Mouse (Mus musculus): ENCODE data around the gene Rnf151. TPM values are rescaled to one million over a fixed set of nuclear protein-coding genes. Genes with fewer than 3 reads are reported as not detected.

Rnf151 gene
- polyA plus RNA-seq, 1 experiment from 2014 or later: 0.18 TPM

DNA sequence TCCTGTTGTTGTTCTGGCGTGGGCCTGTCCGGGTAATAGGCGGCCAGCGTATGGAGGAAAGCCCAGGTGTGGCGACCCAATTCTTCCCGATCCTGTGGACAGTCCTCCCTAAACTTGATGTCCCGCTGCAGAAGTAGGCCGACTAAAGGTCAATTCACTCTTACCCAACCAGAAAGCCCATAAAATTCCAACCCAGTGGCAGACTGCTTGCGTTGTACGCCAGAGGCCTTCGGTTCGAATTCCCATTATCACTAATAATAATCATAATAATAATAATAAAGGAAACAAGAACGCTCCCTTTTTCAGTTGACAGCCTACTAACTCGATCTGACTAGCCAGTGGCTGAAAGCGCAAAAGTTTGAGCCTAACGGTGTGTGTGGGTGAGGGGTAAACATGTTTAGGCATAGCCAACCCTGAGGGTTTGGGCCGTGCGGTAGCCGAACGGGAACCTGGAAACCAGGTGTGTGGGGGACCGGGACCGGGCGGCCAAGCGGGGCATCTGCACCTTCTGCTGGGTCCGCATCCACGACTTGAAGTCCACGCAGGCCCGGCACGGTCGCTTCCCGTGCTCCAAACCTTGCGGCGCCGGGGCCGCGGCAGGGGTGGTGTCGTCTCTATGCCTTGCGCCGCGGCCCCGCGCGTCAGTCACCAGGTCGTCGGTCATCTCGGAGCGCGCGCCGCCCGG, 22.4 kb downstream of the Rnf151 start:
- peaks cover 15% of the 10 kb centered on the region for H3K36me3 ChIP-seq
- WGBS: 6% methylated on average over 44 of the region's 51 CpGs
- no peaks in the 10 kb centered on the region for H3K9me3 ChIP-seq (replicated peaks)
- peak overlapping the region; percentile 77 for H3K4me2 ChIP-seq (replicated peaks)
- peak overlapping the region; percentile 78 for H3K4me3 ChIP-seq
- H3K9ac ChIP-seq: peak overlapping the region; percentile 90
- H3K27ac ChIP-seq: peak overlapping the region; percentile 88
- peak; percentile 48 for ATAC-seq (ENCODE audit: low FRiP score)
- peaks cover 26% of the 10 kb centered on the region for H3K4me1 ChIP-seq
- peaks cover 16% of the 10 kb centered on the region for H3K27me3 ChIP-seq

DNA sequence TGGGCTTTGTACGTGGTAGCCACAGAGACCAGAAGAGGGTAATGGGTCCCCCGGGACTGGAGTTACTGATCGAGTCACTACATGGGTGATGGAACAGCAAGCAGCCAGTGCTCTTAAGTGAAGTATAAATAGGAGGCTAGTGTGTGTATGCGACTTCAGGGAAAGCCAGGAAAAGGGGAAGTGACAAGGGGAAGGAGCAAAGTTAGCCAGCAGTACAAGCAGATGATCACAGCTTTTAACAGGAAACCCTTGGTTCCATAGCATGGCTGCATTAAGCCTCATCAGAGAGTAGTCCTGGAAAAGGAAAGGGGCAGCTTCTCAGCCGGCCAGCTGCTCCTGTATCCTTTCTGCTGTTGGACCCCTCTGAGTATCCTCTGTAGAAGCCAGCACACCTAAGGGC, 25.5 kb downstream of the Rnf151 start:
- H3K27me3 ChIP-seq: peaks cover 39% of the 10 kb centered on the region
- H3K27ac ChIP-seq: no peak overlapping the region
- no peak overlapping the region for H3K9ac ChIP-seq
- H3K4me3 ChIP-seq: no peak overlapping the region
- peaks cover 5% of the 10 kb centered on the region; the same call in 1 of the 2 replicates for H3K36me3 ChIP-seq
- H3K4me2 ChIP-seq (replicated peaks): no peak overlapping the region
- H3K9me3 ChIP-seq (replicated peaks): no peaks in the 10 kb centered on the region
- H3K4me1 ChIP-seq: peaks cover 33% of the 10 kb centered on the region
- no peak for ATAC-seq (ENCODE audit: low FRiP score)
- 89% methylated on average over 5 of the region's 5 CpGs for WGBS

DNA sequence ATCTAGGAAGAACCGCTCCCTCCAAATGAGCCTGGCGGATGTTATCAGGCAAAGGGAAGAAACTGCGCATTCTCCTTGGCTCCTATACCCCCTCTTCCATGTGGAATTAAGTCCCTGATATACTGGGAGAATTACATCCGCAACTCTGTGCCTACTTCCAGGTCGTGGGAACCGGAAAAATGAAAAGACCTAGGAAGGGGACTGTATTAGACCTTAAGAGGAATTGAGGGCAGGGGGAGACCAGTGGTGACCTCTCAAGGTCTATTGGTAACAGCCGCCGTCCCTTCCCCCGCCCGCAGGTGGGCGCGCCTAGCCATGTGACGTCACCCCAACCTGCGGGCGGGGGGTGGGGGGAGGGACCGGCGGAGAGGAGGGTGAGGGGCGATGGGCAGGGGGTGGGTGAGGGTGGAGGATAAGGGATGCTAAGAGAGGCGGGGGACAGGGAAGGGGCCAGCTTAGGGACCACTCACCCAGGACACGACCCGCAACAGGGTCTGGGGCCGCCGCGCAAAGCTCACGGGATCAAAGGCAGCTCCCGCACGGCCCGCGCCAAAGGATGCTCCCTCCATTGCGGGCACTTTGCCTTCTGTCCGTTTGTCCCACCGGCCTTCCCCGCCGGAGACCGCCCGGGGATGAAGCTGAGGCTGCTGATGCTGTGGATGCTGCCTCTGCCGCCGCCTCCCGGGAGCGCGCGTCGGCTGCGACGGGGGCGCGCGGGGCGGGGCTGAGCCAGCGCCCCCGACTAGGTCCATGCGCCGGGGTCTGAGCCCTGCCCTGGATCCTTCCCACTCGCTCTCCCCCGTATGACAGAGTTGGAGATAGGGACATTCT, 28.4 kb downstream of the Rnf151 start, which contains the start of gene Syngr3:
Gene Syngr3, minus strand, starts transcription at position 705 of the 831 bp plus-strand sequence.
- Histone ChIP-seq H3K27me3 (peaks cover 50% of the 10 kb centered on the region), H3K4me2 (replicated peaks) (peak within 1 kb of the TSS; percentile 91), H3K27ac (peak within 1 kb of the TSS; percentile 81), H3K4me3 (peak within 1 kb of the TSS; percentile 74), H3K9ac (peak within 1 kb of the TSS; percentile 88), H3K36me3 (peaks cover 5% of the 10 kb centered on the region; the same call in 1 of the 2 replicates), H3K4me1 (peaks cover 25% of the 10 kb centered on the region), H3K9me3 (replicated peaks) (no peaks in the 10 kb centered on the region)
- ATAC-seq (ENCODE audit: low FRiP score): peak; percentile 57
- WGBS: 1% methylated on average over 44 of the region's 55 CpGs

- H3K27ac ChIP-seq: no peak overlapping the region
- no peaks in the 10 kb centered on the region for H3K9me3 ChIP-seq (replicated peaks)
- peak overlapping the region; percentile 42 for H3K4me2 ChIP-seq (replicated peaks)
- peaks cover 50% of the 10 kb centered on the region for H3K27me3 ChIP-seq
- peaks cover 5% of the 10 kb centered on the region; the same call in 1 of the 2 replicates for H3K36me3 ChIP-seq
- H3K9ac ChIP-seq: no peak overlapping the region
- peak overlapping the region; percentile 23 for H3K4me3 ChIP-seq
- ATAC-seq (ENCODE audit: low FRiP score): no peak
- WGBS: 19% methylated on average over 23 of the region's 23 CpGs
- H3K4me1 ChIP-seq: peaks cover 25% of the 10 kb centered on the region
Observed at GRCm38 (mm10) chr17:24687599-24687998, 30.3 kb downstream of the Rnf151 start.

- peak overlapping the region; percentile 42 for H3K4me2 ChIP-seq (replicated peaks)
- H3K27me3 ChIP-seq: peaks cover 50% of the 10 kb centered on the region
- no peak for ATAC-seq (ENCODE audit: low FRiP score)
Observed at GRCm38 (mm10) chr17:24687146-24687595, 30.7 kb downstream of the Rnf151 start.

GRCm38 (mm10) chr17:24686514-24686913, 31.3 kb downstream of the Rnf151 start:
- peaks cover 50% of the 10 kb centered on the region for H3K27me3 ChIP-seq
- ATAC-seq (ENCODE audit: low FRiP score): no peak
- H3K27ac ChIP-seq: no peak overlapping the region
- WGBS: 32% methylated on average over 16 of the region's 16 CpGs
- peaks cover 11% of the 10 kb centered on the region for H3K36me3 ChIP-seq
- no peak overlapping the region; the same call in 1 of the 2 replicates for H3K4me3 ChIP-seq
- H3K9me3 ChIP-seq (replicated peaks): no peaks in the 10 kb centered on the region
- H3K4me2 ChIP-seq (replicated peaks): peak overlapping the region; percentile 30
- H3K9ac ChIP-seq: no peak overlapping the region
- H3K4me1 ChIP-seq: peaks cover 25% of the 10 kb centered on the region

More at GRCm38 (mm10) chr17:24687146-24687595, 30.7 kb downstream of the Rnf151 start:
- peaks cover 7% of the 10 kb centered on the region; the same call in 1 of the 2 replicates for H3K36me3 ChIP-seq
- H3K27ac ChIP-seq: no peak overlapping the region
- H3K4me3 ChIP-seq: peak overlapping the region; percentile 23
- H3K9ac ChIP-seq: no peak overlapping the region
- H3K4me1 ChIP-seq: peaks cover 25% of the 10 kb centered on the region
- 2% methylated on average over 25 of the region's 25 CpGs for WGBS
- no peaks in the 10 kb centered on the region for H3K9me3 ChIP-seq (replicated peaks)

DNA sequence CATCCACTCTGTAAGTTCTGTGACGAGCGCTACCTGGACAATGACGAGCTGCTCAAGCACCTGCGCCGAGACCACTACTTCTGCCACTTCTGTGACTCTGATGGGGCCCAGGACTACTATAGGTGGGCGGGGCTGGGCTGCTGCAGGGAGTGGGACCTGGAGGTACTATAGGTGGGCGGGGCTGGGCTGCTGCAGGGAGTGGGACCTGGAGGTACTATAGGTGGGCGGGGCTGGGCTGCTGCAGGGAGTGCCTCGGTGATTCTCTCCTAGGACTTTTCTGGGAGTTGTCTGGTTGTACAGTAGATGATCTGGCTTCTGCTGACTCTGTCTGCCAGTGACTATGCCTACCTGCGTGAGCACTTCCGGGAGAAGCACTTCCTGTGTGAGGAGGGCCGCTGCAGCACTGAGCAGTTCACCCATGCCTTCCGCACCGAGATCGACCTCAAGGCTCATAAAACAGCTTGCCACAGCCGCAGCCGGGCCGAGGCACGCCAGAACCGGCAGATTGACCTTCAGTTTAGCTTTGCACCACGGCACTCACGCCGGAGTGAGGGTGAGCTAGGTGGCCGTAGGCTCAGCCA, 40.3 kb downstream of the Rnf151 start:
- Histone ChIP-seq H3K27ac (no peak overlapping the region), H3K4me3 (no peak overlapping the region), H3K9me3 (replicated peaks) (no peaks in the 10 kb centered on the region), H3K36me3 (peaks cover 64% of the 10 kb centered on the region), H3K27me3 (no peaks in the 10 kb centered on the region), H3K4me1 (no peaks in the 10 kb centered on the region), H3K9ac (no peak overlapping the region), H3K4me2 (replicated peaks) (no peak overlapping the region)
- WGBS: 91% methylated on average over 24 of the region's 24 CpGs
- no peak for ATAC-seq (ENCODE audit: low FRiP score)

- no peaks in the 10 kb centered on the region for H3K9me3 ChIP-seq (replicated peaks)
- 93% methylated on average over 5 of the region's 5 CpGs for WGBS
- no peak for ATAC-seq (ENCODE audit: low FRiP score)
- H3K4me1 ChIP-seq: peaks cover 6% of the 10 kb centered on the region
- no peak overlapping the region for H3K9ac ChIP-seq
- H3K4me2 ChIP-seq (replicated peaks): no peak overlapping the region
- H3K4me3 ChIP-seq: no peak overlapping the region
- H3K36me3 ChIP-seq: peaks cover 57% of the 10 kb centered on the region
- H3K27me3 ChIP-seq: no peaks in the 10 kb centered on the region
- no peak overlapping the region for H3K27ac ChIP-seq
Observed at GRCm38 (mm10) chr17:24676877-24677276, 41.0 kb downstream of the Rnf151 start.

DNA sequence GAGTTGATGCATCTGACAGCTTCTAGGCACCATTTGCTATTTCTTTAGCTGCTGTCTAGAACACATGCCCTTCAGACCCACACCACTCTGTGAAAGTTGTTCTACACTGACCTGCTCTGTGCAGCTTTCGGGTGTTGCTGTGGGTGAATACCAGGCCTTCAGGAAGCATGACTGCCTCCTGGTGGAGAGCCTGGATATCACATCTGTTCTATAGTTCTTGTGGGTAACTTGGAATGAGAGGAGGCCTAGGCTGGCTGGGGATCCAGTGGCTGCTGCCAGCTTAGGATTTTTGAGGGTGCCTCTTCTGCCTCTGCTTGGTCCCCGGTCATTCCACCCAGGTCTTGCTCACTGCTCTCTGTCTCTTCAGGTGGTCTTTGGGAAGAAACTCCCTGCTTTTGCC, 41.7 kb downstream of the Rnf151 start:
- H3K27ac ChIP-seq: no peak overlapping the region
- no peaks in the 10 kb centered on the region for H3K9me3 ChIP-seq (replicated peaks)
- no peak overlapping the region for H3K4me3 ChIP-seq
- WGBS: 60% methylated on average over 2 of the region's 2 CpGs
- H3K36me3 ChIP-seq: peaks cover 50% of the 10 kb centered on the region
- H3K9ac ChIP-seq: no peak overlapping the region
- no peaks in the 10 kb centered on the region for H3K27me3 ChIP-seq
- peaks cover 13% of the 10 kb centered on the region for H3K4me1 ChIP-seq
- no peak overlapping the region for H3K4me2 ChIP-seq (replicated peaks)
- 0 out of 2 replicates have a peak, but pooled peaks have one; percentile 9 for ATAC-seq (ENCODE audit: low FRiP score)

GRCm38 (mm10) chr17:24674277-24674676, 43.6 kb downstream of the Rnf151 start:
- Histone ChIP-seq H3K4me1 (peaks cover 23% of the 10 kb centered on the region), H3K4me2 (replicated peaks) (no peak overlapping the region), H3K27ac (no peak overlapping the region), H3K9me3 (replicated peaks) (no peaks in the 10 kb centered on the region), H3K9ac (0 out of 2 replicates have a peak overlapping the region, but pooled peaks have one; percentile 4), H3K4me3 (no peak overlapping the region), H3K27me3 (no peaks in the 10 kb centered on the region), H3K36me3 (peaks cover 31% of the 10 kb centered on the region)
- ATAC-seq (ENCODE audit: low FRiP score): no peak
- WGBS: 84% methylated on average over 7 of the region's 7 CpGs

GRCm38 (mm10) chr17:24672141-24672540, 45.7 kb downstream of the Rnf151 start:
- Histone ChIP-seq H3K36me3 (peaks cover 9% of the 10 kb centered on the region), H3K27me3 (no peaks in the 10 kb centered on the region), H3K4me2 (replicated peaks) (no peak overlapping the region), H3K9me3 (replicated peaks) (no peaks in the 10 kb centered on the region), H3K4me1 (peaks cover 29% of the 10 kb centered on the region), H3K4me3 (no peak overlapping the region), H3K27ac (no peak overlapping the region), H3K9ac (no peak overlapping the region)
- WGBS: 39% methylated on average over 5 of the region's 5 CpGs
- ATAC-seq (ENCODE audit: low FRiP score): no peak

DNA sequence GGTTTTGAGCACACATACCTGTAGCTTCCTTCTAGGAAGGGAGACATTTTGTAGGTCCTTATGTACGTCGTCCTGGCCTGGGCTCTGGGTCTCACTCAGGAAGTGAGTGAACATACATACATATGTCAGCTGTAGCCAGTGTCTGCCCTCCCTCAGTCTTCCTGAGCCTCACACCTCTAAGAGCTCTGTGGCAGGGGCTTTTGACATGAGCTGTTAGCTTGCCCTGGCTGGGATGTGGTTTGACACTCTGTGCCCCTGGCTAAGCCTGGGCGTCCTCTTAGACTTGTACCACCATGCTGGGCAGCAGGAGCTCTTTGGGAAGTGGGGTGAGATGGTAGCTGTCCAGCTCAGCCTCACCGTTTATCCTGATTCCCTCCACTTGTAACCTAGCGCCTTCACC, 46.5 kb downstream of the Rnf151 start:
- H3K4me3 ChIP-seq: no peak overlapping the region
- no peak overlapping the region for H3K27ac ChIP-seq
- H3K36me3 ChIP-seq: 0 out of 2 replicates have a peak, but pooled peaks cover 1% of the 10 kb centered on the region
- no peak for ATAC-seq (ENCODE audit: low FRiP score)
- H3K9me3 ChIP-seq (replicated peaks): no peaks in the 10 kb centered on the region
- no peaks in the 10 kb centered on the region for H3K27me3 ChIP-seq
- H3K9ac ChIP-seq: peak overlapping the region; percentile 98
- H3K4me2 ChIP-seq (replicated peaks): peak overlapping the region; percentile 71
- peaks cover 29% of the 10 kb centered on the region for H3K4me1 ChIP-seq
- 74% methylated on average over 5 of the region's 5 CpGs for WGBS
